Mouse (Mus musculus): ENCODE measurements around the gene Man2a1.

GRCm38 (mm10) chr17:64770277-64770676 is 169.7 kb downstream of the Man2a1 start:
- no peak for TF ChIP-seq GATA1 (IDR thresholded peaks at IDR 0.05; ENCODE audit: borderline replicate concordance, low read length)
- no peak for TF ChIP-seq FLI1 (IDR thresholded peaks at IDR 0.05; ENCODE audit: low read length)

Data from megakaryocyte, embryonic 14.5 days (primary cell).